Mouse (Mus musculus): ENCODE data around the gene Abcc10. TPM values are rescaled to one million over a fixed set of nuclear protein-coding genes. Genes with fewer than 3 reads are reported as not detected.

Abcc10 gene
- 6.6 and 8.1 TPM in 2 replicates for polyA plus RNA-seq (2015; fragmentation: Nextera tagmentation; extraction: Ambion mirVana)

GRCm38 (mm10) chr17:46327906-46328534 lies at the start of gene Abcc10:
Abcc10 (minus strand) TSS chr17:46328352.
- WGBS: under 1% methylated on average over 40 of the region's 40 CpGs
- peak; percentile 99 for ATAC-seq (replicated peaks)

GRCm38 (mm10) chr17:46371783-46372182 lies 43.6 kb upstream of the Abcc10 start:
- H3K9me3 ChIP-seq: no peaks in the 10 kb centered on the region
- WGBS: 68% methylated on average over 3 of the region's 3 CpGs
- no peaks in the 10 kb centered on the region for H3K36me3 ChIP-seq
- ATAC-seq (replicated peaks): no peak
- no peak overlapping the region for H3K4me3 ChIP-seq
- H3K4me2 ChIP-seq (replicated peaks): no peak overlapping the region
- no peaks in the 10 kb centered on the region for H3K4me1 ChIP-seq
- no peak overlapping the region for H3K9ac ChIP-seq (replicated peaks)
- H3K27me3 ChIP-seq: 0 out of 2 replicates have a peak, but pooled peaks cover 2% of the 10 kb centered on the region
- no peak overlapping the region for H3K27ac ChIP-seq (replicated peaks)

More at GRCm38 (mm10) chr17:46327906-46328534, at the start of gene Abcc10:
- no peaks in the 10 kb centered on the region for H3K9me3 ChIP-seq
- peaks cover 16% of the 10 kb centered on the region for H3K4me1 ChIP-seq
- H3K9ac ChIP-seq (replicated peaks): peak within 1 kb of the TSS; percentile 89
- peak within 1 kb of the TSS; percentile 98 for H3K27ac ChIP-seq (replicated peaks)
- peak within 1 kb of the TSS; percentile 84 for H3K4me3 ChIP-seq
- 0 out of 2 replicates have a peak, but pooled peaks cover 2% of the 10 kb centered on the region for H3K36me3 ChIP-seq
- H3K4me2 ChIP-seq (replicated peaks): peak within 1 kb of the TSS; percentile 85
- no peaks in the 10 kb centered on the region for H3K27me3 ChIP-seq

GRCm38 (mm10) chr17:46351026-46351700 lies 23.0 kb upstream of the Abcc10 start:
- H3K4me2 ChIP-seq (replicated peaks): no peak overlapping the region
- H3K9ac ChIP-seq (replicated peaks): no peak overlapping the region
- H3K27me3 ChIP-seq: no peaks in the 10 kb centered on the region
- H3K36me3 ChIP-seq: no peaks in the 10 kb centered on the region
- no peak overlapping the region for H3K27ac ChIP-seq (replicated peaks)
- no peak for ATAC-seq (replicated peaks)
- H3K9me3 ChIP-seq: no peaks in the 10 kb centered on the region
- 90% methylated on average over 8 of the region's 8 CpGs for WGBS
- H3K4me3 ChIP-seq: no peak overlapping the region
- H3K4me1 ChIP-seq: no peaks in the 10 kb centered on the region

- H3K4me3 ChIP-seq: no peak overlapping the region
- no peak for ATAC-seq (replicated peaks)
- 86% methylated on average over 7 of the region's 7 CpGs for WGBS
Observed at GRCm38 (mm10) chr17:46341208-46341607, 13.1 kb upstream of the Abcc10 start.

GRCm38 (mm10) chr17:46336475-46336874 lies 8.3 kb upstream of the Abcc10 start:
- Histone ChIP-seq H3K4me1 (no peaks in the 10 kb centered on the region), H3K36me3 (no peaks in the 10 kb centered on the region), H3K9me3 (no peaks in the 10 kb centered on the region), H3K9ac (replicated peaks) (no peak overlapping the region), H3K4me3 (no peak overlapping the region), H3K27ac (replicated peaks) (no peak overlapping the region), H3K27me3 (no peaks in the 10 kb centered on the region), H3K4me2 (replicated peaks) (no peak overlapping the region)
- WGBS: 30% methylated on average over 5 of the region's 5 CpGs
- no peak for ATAC-seq (replicated peaks)

More at GRCm38 (mm10) chr17:46341208-46341607, 13.1 kb upstream of the Abcc10 start:
- Histone ChIP-seq H3K36me3 (no peaks in the 10 kb centered on the region), H3K9me3 (no peaks in the 10 kb centered on the region), H3K4me2 (replicated peaks) (no peak overlapping the region), H3K9ac (replicated peaks) (no peak overlapping the region), H3K4me1 (no peaks in the 10 kb centered on the region), H3K27ac (replicated peaks) (no peak overlapping the region), H3K27me3 (no peaks in the 10 kb centered on the region)

- Histone ChIP-seq H3K9ac (replicated peaks) (peak overlapping the region; percentile 89; the same call in 1 of the 2 replicates), H3K36me3 (no peaks in the 10 kb centered on the region), H3K27ac (replicated peaks) (peak overlapping the region; percentile 98), H3K9me3 (no peaks in the 10 kb centered on the region), H3K4me1 (peaks cover 16% of the 10 kb centered on the region), H3K4me2 (replicated peaks) (peak overlapping the region; percentile 85), H3K27me3 (no peaks in the 10 kb centered on the region), H3K4me3 (peak overlapping the region; percentile 84)
- 70% methylated on average over 6 of the region's 6 CpGs for WGBS
- no peak for ATAC-seq (replicated peaks)
Observed at GRCm38 (mm10) chr17:46328723-46329122, 571 bp upstream of the Abcc10 start.

GRCm38 (mm10) chr17:46327413-46327905 lies 693 bp downstream of the Abcc10 start:
- peak overlapping the region; percentile 98 for H3K27ac ChIP-seq (replicated peaks)
- H3K9me3 ChIP-seq: no peaks in the 10 kb centered on the region
- H3K4me3 ChIP-seq: peak overlapping the region; percentile 84
- no peaks in the 10 kb centered on the region for H3K27me3 ChIP-seq
- no peak for ATAC-seq (replicated peaks)
- peaks cover 16% of the 10 kb centered on the region for H3K4me1 ChIP-seq
- H3K36me3 ChIP-seq: 0 out of 2 replicates have a peak, but pooled peaks cover 2% of the 10 kb centered on the region
- H3K4me2 ChIP-seq (replicated peaks): peak overlapping the region; percentile 85
- 2% methylated on average over 27 of the region's 27 CpGs for WGBS
- H3K9ac ChIP-seq (replicated peaks): peak overlapping the region; percentile 89

GRCm38 (mm10) chr17:46322046-46322823 lies 5.9 kb downstream of the Abcc10 start:
- H3K4me3 ChIP-seq: no peak overlapping the region
- H3K36me3 ChIP-seq: peaks cover 4% of the 10 kb centered on the region; the same call in 1 of the 2 replicates
- no peak for ATAC-seq (replicated peaks)
- no peaks in the 10 kb centered on the region for H3K27me3 ChIP-seq
- no peak overlapping the region for H3K9ac ChIP-seq (replicated peaks)
- H3K4me2 ChIP-seq (replicated peaks): no peak overlapping the region
- no peaks in the 10 kb centered on the region for H3K9me3 ChIP-seq
- WGBS: 86% methylated on average over 14 of the region's 14 CpGs
- no peak overlapping the region for H3K27ac ChIP-seq (replicated peaks)
- H3K4me1 ChIP-seq: peaks cover 8% of the 10 kb centered on the region

- no peaks in the 10 kb centered on the region for H3K9me3 ChIP-seq
- no peaks in the 10 kb centered on the region for H3K27me3 ChIP-seq
- no peaks in the 10 kb centered on the region for H3K4me1 ChIP-seq
- H3K9ac ChIP-seq (replicated peaks): no peak overlapping the region
- no peak overlapping the region for H3K27ac ChIP-seq (replicated peaks)
- H3K4me3 ChIP-seq: no peak overlapping the region
- WGBS: 84% methylated on average over 6 of the region's 6 CpGs
- ATAC-seq (replicated peaks): no peak
- no peak overlapping the region for H3K4me2 ChIP-seq (replicated peaks)
- peaks cover 4% of the 10 kb centered on the region; the same call in 1 of the 2 replicates for H3K36me3 ChIP-seq
Observed at GRCm38 (mm10) chr17:46320492-46320891, 7.7 kb downstream of the Abcc10 start.

GRCm38 (mm10) chr17:46315813-46316212 lies 12.3 kb downstream of the Abcc10 start:
- no peak overlapping the region for H3K27ac ChIP-seq (replicated peaks)
- H3K4me2 ChIP-seq (replicated peaks): no peak overlapping the region
- H3K36me3 ChIP-seq: no peaks in the 10 kb centered on the region
- H3K9me3 ChIP-seq: no peaks in the 10 kb centered on the region
- H3K4me3 ChIP-seq: no peak overlapping the region
- no peaks in the 10 kb centered on the region for H3K27me3 ChIP-seq
- H3K4me1 ChIP-seq: no peaks in the 10 kb centered on the region
- WGBS: 90% methylated on average over 10 of the region's 10 CpGs
- ATAC-seq (replicated peaks): no peak
- H3K9ac ChIP-seq (replicated peaks): no peak overlapping the region

- Histone ChIP-seq H3K9ac (replicated peaks) (no peak overlapping the region), H3K27me3 (no peaks in the 10 kb centered on the region), H3K4me1 (no peaks in the 10 kb centered on the region), H3K4me3 (no peak overlapping the region), H3K27ac (replicated peaks) (no peak overlapping the region), H3K4me2 (replicated peaks) (no peak overlapping the region), H3K36me3 (no peaks in the 10 kb centered on the region), H3K9me3 (no peaks in the 10 kb centered on the region)
- 87% methylated on average over 9 of the region's 9 CpGs for WGBS
- no peak for ATAC-seq (replicated peaks)
Observed at GRCm38 (mm10) chr17:46313135-46313715, 14.9 kb downstream of the Abcc10 start.
